ENCODE assay signal across 27 mouse cellular contexts in genomic region chr9:72158392-72158791, GRCm38 (mm10). TPM values are rescaled to one million over a fixed set of nuclear protein-coding genes. Genes with fewer than 3 reads are reported as not detected.
DNase-seq lines count a peak whose midpoint lies in the region; ATAC-seq and TF ChIP-seq lines count a peak whose summit lies in the region.
"Had no signal": no experiment of that assay in that cellular context is flagged by ENCODE, and none has a peak within 500 bp of the region (broad histone marks: within the 10 kb centered on the region; RNA-seq: fewer than 3 reads in every experiment).

No protein-coding gene starts in this region.

- no peaks in the 10 kb centered on the region for H3K79me2 ChIP-seq in myocyte (ENCODE audit: control insufficient read depth, insufficient read depth)

- no peak overlapping the region for H3K27ac ChIP-seq in midbrain, embryonic 11.5 days (ENCODE audit: low read depth, low read length)
- no peak overlapping the region for H3K27ac ChIP-seq in midbrain, embryonic 10.5 days (replicated peaks)
- H3K27ac ChIP-seq: embryonic facial prominence, embryonic 13.5 days; embryonic facial prominence, embryonic 15.5 days; forebrain, embryonic 10.5 days; forebrain, embryonic 13.5 days; forebrain, embryonic 15.5 days had no signal

- no peaks in the 10 kb centered on the region; the same call in 1 of the 2 replicates for H3K9me3 ChIP-seq in midbrain, embryonic 11.5 days (ENCODE audit: control insufficient read depth, low read length)
- no peaks in the 10 kb centered on the region for H3K9me3 ChIP-seq in midbrain, embryonic 10.5 days (replicated peaks)
- H3K9me3 ChIP-seq: embryonic facial prominence, embryonic 13.5 days; embryonic facial prominence, embryonic 15.5 days; forebrain, embryonic 13.5 days; forebrain, embryonic 15.5 days; G1E had no signal

- no peak for ATAC-seq in midbrain, embryonic 11.5 days (ENCODE audit: low FRiP score)
- ATAC-seq: activated CD4-positive, CD25-positive, alpha-beta regulatory T cell, adult 4 months; CD4-positive, CD25-positive, alpha-beta regulatory T cell, adult 4 months; forebrain, embryonic 13.5 days; forebrain, embryonic 15.5 days; forebrain, postnatal 0 days; Patski had no signal

- TF ChIP-seq POLR2A in myocyte (IDR thresholded peaks at IDR 0.05; ENCODE audit: insufficient read length, low read depth) = no peak

- H3K4me3 ChIP-seq in midbrain, embryonic 11.5 days (ENCODE audit: low read depth, low read length) = no peak overlapping the region
- H3K4me3 ChIP-seq in midbrain, embryonic 10.5 days = no peak overlapping the region
- H3K4me3 ChIP-seq in myocyte = no peak overlapping the region
- H3K4me3 ChIP-seq: embryonic facial prominence, embryonic 13.5 days; embryonic facial prominence, embryonic 15.5 days; erythroblast, embryonic 14.5 days; forebrain, embryonic 10.5 days; forebrain, embryonic 13.5 days; forebrain, embryonic 15.5 days had no signal

- H3K27me3 ChIP-seq in midbrain, embryonic 11.5 days (ENCODE audit: control insufficient read depth, insufficient read depth, low read length) = no peaks in the 10 kb centered on the region
- no peaks in the 10 kb centered on the region; the same call in 1 of the 2 replicates for H3K27me3 ChIP-seq in midbrain, embryonic 10.5 days (ENCODE audit: low read depth, poor library complexity, severe bottlenecking)
- no peaks in the 10 kb centered on the region for H3K27me3 ChIP-seq in myocyte (ENCODE audit: control insufficient read depth, insufficient read depth, insufficient read length)
- H3K27me3 ChIP-seq: CH12.LX; embryonic facial prominence, embryonic 13.5 days; embryonic facial prominence, embryonic 15.5 days; forebrain, embryonic 15.5 days; Patski had no signal

- H3ac ChIP-seq in myocyte (ENCODE audit: control insufficient read depth, insufficient read length) = no peak overlapping the region

- no peak overlapping the region for H3K4me2 ChIP-seq in midbrain, embryonic 11.5 days
- H3K4me2 ChIP-seq in myocyte (ENCODE audit: low read depth) = no peak overlapping the region
- H3K4me2 ChIP-seq: embryonic facial prominence, embryonic 13.5 days; embryonic facial prominence, embryonic 15.5 days; forebrain, embryonic 13.5 days; forebrain, embryonic 15.5 days had no signal

- 87% methylated on average over 2 of the region's 2 CpGs for WGBS in midbrain, embryonic 11.5 days
- WGBS in midbrain, embryonic 10.5 days = 81% methylated on average over 2 of the region's 2 CpGs

- peak; percentile 18 for DNase-seq in cerebellum, adult 9-10 months
- DNase-seq in cerebellum, adult 9-11 months = no peak
- DNase-seq in midbrain, embryonic 11.5 days (ENCODE audit: low spot score, missing footprints) = peak; percentile 66
- no peak for DNase-seq in midbrain, embryonic 10.5 days (ENCODE audit: low spot score)
- DNase-seq in cerebellum, postnatal 14 days = no peak
- DNase-seq: adrenal gland, adult 8-10 months; adrenal gland, postnatal 14 days; adrenal gland, postnatal 36 days; B cell, adult 2 months; cerebellum, adult 11-12 months; cerebellum, adult 2 months; cerebellum, postnatal 10 days; cerebellum, postnatal 36 days; embryo, embryonic 11 days; forebrain, postnatal 0 days had no signal

- peaks cover 5% of the 10 kb centered on the region for H3K4me1 ChIP-seq in midbrain, embryonic 11.5 days (ENCODE audit: control insufficient read depth, insufficient read depth, low read length)
- peaks cover 23% of the 10 kb centered on the region for H3K4me1 ChIP-seq in midbrain, embryonic 10.5 days
- H3K4me1 ChIP-seq: embryonic facial prominence, embryonic 15.5 days had no signal

- H3K36me3 ChIP-seq in midbrain, embryonic 11.5 days (ENCODE audit: control insufficient read depth, insufficient read depth, low read length) = no peaks in the 10 kb centered on the region
- no peaks in the 10 kb centered on the region for H3K36me3 ChIP-seq in midbrain, embryonic 10.5 days
- no peaks in the 10 kb centered on the region for H3K36me3 ChIP-seq in myocyte (ENCODE audit: control insufficient read depth, insufficient read depth)
- H3K36me3 ChIP-seq: embryonic facial prominence, embryonic 13.5 days; embryonic facial prominence, embryonic 15.5 days; forebrain, embryonic 10.5 days; forebrain, embryonic 15.5 days; G1E had no signal

- H3K9ac ChIP-seq in midbrain, embryonic 11.5 days (ENCODE audit: low read length) = no peak overlapping the region
- H3K9ac ChIP-seq: embryonic facial prominence, embryonic 13.5 days; embryonic facial prominence, embryonic 15.5 days; forebrain, embryonic 13.5 days; forebrain, embryonic 15.5 days; forebrain, postnatal 0 days had no signal

TF ChIP-seq in myocyte, 11 proteins besides CTCF, POLR2A, EP300 and RAD21:
- TF ChIP-seq MYOG (IDR thresholded peaks at IDR 0.05; ENCODE audit: control insufficient read depth in 1 of 3, insufficient read depth in 1 of 3, insufficient read length in 2 of 3, low read depth in 2 of 3) (peak in 1 of 3 experiments; percentile 9), SRF (IDR thresholded peaks at IDR 0.05; ENCODE audit: control insufficient read depth, insufficient read length, low read depth) (no peak), CEBPB (IDR thresholded peaks at IDR 0.05; ENCODE audit: insufficient read depth, poor library complexity, severe bottlenecking) (no peak), E2F4 (IDR thresholded peaks at IDR 0.05; ENCODE audit: insufficient read depth) (no peak), MYOD1 (IDR thresholded peaks at IDR 0.05; ENCODE audit: control insufficient read depth in 1 of 3, insufficient read length in 2 of 3, low read depth in 2 of 3) (peak in 2 of 3 experiments; percentile 64 to 72), MAX (IDR thresholded peaks at IDR 0.05; ENCODE audit: low read depth) (no peak), TCF12 (IDR thresholded peaks at IDR 0.05; ENCODE audit: insufficient read depth, poor library complexity, severe bottlenecking) (no peak), REST (IDR thresholded peaks at IDR 0.05; ENCODE audit: insufficient read depth, insufficient read length) (no peak)

RNA-seq across cellular contexts. Expression of gene Tcf12, which starts 46.7 kb away (rescaled TPM):
- 211 and 233 TPM in 2 replicates for polyA plus RNA-seq in midbrain, embryonic 11.5 days (2014; fragmentation: Nextera tagmentation; extraction: Ambion mirVana)
- 165 and 180 TPM in 2 replicates for polyA plus RNA-seq in midbrain, embryonic 10.5 days (2016; fragmentation: Nextera tagmentation; extraction: Ambion mirVana)
- polyA plus RNA-seq in myocyte (2012; fragmentation: generic; extraction: Trizol) = 34.6 TPM

Comparison
In these comparisons a context has a peak if more than half of its experiments do, and no peak if none do; other contexts are left out.
1. DNase-seq: peak in cerebellum, adult 9-10 months (single experiment) and midbrain, embryonic 11.5 days (single experiment); none in cerebellum, adult 9-11 months (single experiment), midbrain, embryonic 10.5 days (single experiment) and cerebellum, postnatal 14 days (0 of 2).